Comparison of ENCODE assay signal across 8 mouse cellular contexts in genomic region chr2:166000769-166001168, GRCm38 (mm10). TPM values are rescaled to one million over a fixed set of nuclear protein-coding genes. Genes with fewer than 3 reads are reported as not detected.
DNase-seq lines count a peak whose midpoint lies in the region; ATAC-seq and TF ChIP-seq lines count a peak whose summit lies in the region.
"Had no signal": no experiment of that assay in that cellular context is flagged by ENCODE, and none has a peak within 500 bp of the region (broad histone marks: within the 10 kb centered on the region; RNA-seq: fewer than 3 reads in every experiment).

No protein-coding gene starts in this region.

- DNase-seq in lung, postnatal 25 days (ENCODE audit: low spot score) = no peak
- DNase-seq in embryo, embryonic 10.5 days (ENCODE audit: low spot score) = peak; percentile 78
- DNase-seq in hindbrain, embryonic 10.5 days (ENCODE audit: low spot score) = peak; percentile 44
- peak; percentile 65 for DNase-seq in retina, embryonic 14.5 days (ENCODE audit: low spot score)
- DNase-seq in right cerebral cortex, postnatal 36 days (ENCODE audit: low spot score in 2 of 2) = no peak
- DNase-seq in cerebellum, adult 2 months = no peak
- DNase-seq: kidney, postnatal 4 days had no signal

- H3K27me3 ChIP-seq in lung, embryonic 15.5 days = no peaks in the 10 kb centered on the region
- no peaks in the 10 kb centered on the region for H3K27me3 ChIP-seq in hindbrain, embryonic 10.5 days (ENCODE audit: insufficient read depth, poor library complexity, severe bottlenecking)
- H3K27me3 ChIP-seq in cerebellum, adult 2 months (ENCODE audit: control insufficient read depth, insufficient read depth, low read length) = no peaks in the 10 kb centered on the region

- 38% methylated on average over 5 of the region's 5 CpGs for WGBS in lung, embryonic 15.5 days
- 6% methylated on average over 5 of the region's 5 CpGs for WGBS in hindbrain, embryonic 10.5 days
- 57% methylated on average over 5 of the region's 5 CpGs for WGBS in cerebellum, adult 2 months

- H3K4me1 ChIP-seq in lung, embryonic 15.5 days = peaks cover 34% of the 10 kb centered on the region
- H3K4me1 ChIP-seq in hindbrain, embryonic 10.5 days (replicated peaks) = peaks cover 48% of the 10 kb centered on the region
- 0 out of 2 replicates have a peak, but pooled peaks cover 3% of the 10 kb centered on the region for H3K4me1 ChIP-seq in cerebellum, adult 2 months (ENCODE audit: control insufficient read depth, insufficient read depth, low read length)

- TF ChIP-seq CTCF in cerebellum, adult 2 months (IDR thresholded peaks at IDR 0.05; ENCODE audit: borderline replicate concordance, insufficient read depth, low read depth, low read length) = no peak

- H3K4me2 ChIP-seq in lung, embryonic 15.5 days = 0 out of 2 replicates have a peak overlapping the region, but pooled peaks have one; percentile 16

- no peaks in the 10 kb centered on the region for H3K36me3 ChIP-seq in lung, embryonic 15.5 days
- no peaks in the 10 kb centered on the region for H3K36me3 ChIP-seq in hindbrain, embryonic 10.5 days

- H3K9ac ChIP-seq in lung, embryonic 15.5 days = no peak overlapping the region

- no peak overlapping the region for H3K4me3 ChIP-seq in lung, embryonic 15.5 days
- peak overlapping the region; percentile 31 for H3K4me3 ChIP-seq in hindbrain, embryonic 10.5 days
- no peak overlapping the region for H3K4me3 ChIP-seq in cerebellum, adult 2 months (replicated peaks; ENCODE audit: insufficient read depth, low read depth, low read length)

- H3K27ac ChIP-seq in lung, embryonic 15.5 days = peak overlapping the region; percentile 33
- peak overlapping the region; percentile 87 for H3K27ac ChIP-seq in hindbrain, embryonic 10.5 days
- no peak overlapping the region for H3K27ac ChIP-seq in cerebellum, adult 2 months (ENCODE audit: insufficient read depth, low read length)

- ATAC-seq in lung, embryonic 15.5 days (ENCODE audit: borderline replicate concordance, extremely low read depth, low FRiP score, low TSS enrichment) = no peak

- TF ChIP-seq POLR2A in cerebellum, adult 2 months (IDR thresholded peaks at IDR 0.05; ENCODE audit: borderline replicate concordance, insufficient read depth, low read length) = no peak

- H3K9me3 ChIP-seq in lung, embryonic 15.5 days = no peaks in the 10 kb centered on the region
- no peaks in the 10 kb centered on the region for H3K9me3 ChIP-seq in hindbrain, embryonic 10.5 days

RNA-seq across cellular contexts. Expression of gene Ncoa3, which starts 8.3 kb away (rescaled TPM):
- 11.1 and 13.7 TPM in 2 replicates for polyA plus RNA-seq in lung, embryonic 15.5 days (2015; fragmentation: Nextera tagmentation; extraction: Ambion mirVana)
- 14.6 and 16.6 TPM in 2 replicates for polyA plus RNA-seq in hindbrain, embryonic 10.5 days (2016; fragmentation: Nextera tagmentation; extraction: Ambion mirVana)
- polyA plus RNA-seq in cerebellum, adult 2 months (2012; rRNA removed) = 23.6 and 23.7 TPM in 2 replicates

Comparison
In these comparisons a context has a peak if more than half of its experiments do, and no peak if none do; other contexts are left out.
1. DNase-seq: peak in embryo, embryonic 10.5 days (single experiment), hindbrain, embryonic 10.5 days (single experiment) and retina, embryonic 14.5 days (single experiment); none in lung, postnatal 25 days (single experiment), right cerebral cortex, postnatal 36 days (0 of 2) and cerebellum, adult 2 months (0 of 2).